Mouse (Mus musculus) cortical plate, adult 2 months (tissue): ENCODE measurements at regions not wholly inside any gene's neighbourhood (a gene's known extent, or its start where the extent isn't known, plus 50 kb on each side); places are given as distances from the start of the nearest gene placed in this dataset.

Source experiments
- CTCF ChIP-seq: fragments of 200-500 bp; IDR thresholded peaks from 2 replicates; pipeline ENCODE4 v1.5.1; 2011; ENCODE audit warnings: mild to moderate bottlenecking, control low read depth, low read length; ENCODE audit not compliant: insufficient read depth; ENCODE audit errors: extremely low read depth
- POLR2A ChIP-seq: fragments of 200-500 bp; IDR thresholded peaks from 2 replicates; pipeline ENCODE4 v1.6.1; 2011; ENCODE audit warnings: mild to moderate bottlenecking, low read length, control low read depth; ENCODE audit not compliant: insufficient read depth; ENCODE audit errors: extremely low read depth

- TF ChIP-seq POLR2A (no peak), CTCF (no peak)
Observed at GRCm38 (mm10) chr4:67796050-67796449, 968.7 kb downstream of the Tlr4 start.
